Mouse (Mus musculus) bone marrow, adult 2 months (tissue): ENCODE data around the gene Gpr179.

Experiments
- CTCF ChIP-seq: fragments of 200-500 bp; IDR thresholded peaks from 2 replicates; pipeline ENCODE4 v1.5.1; 2011; ENCODE audit warnings: low read length, control low read depth; ENCODE audit not compliant: control insufficient read depth, insufficient read depth
- POLR2A ChIP-seq: fragments of 200-500 bp; IDR thresholded peaks from 2 replicates; pipeline ENCODE4 v1.6.1; 2011; ENCODE audit warnings: low read depth, mild to moderate bottlenecking, control low read depth, low read length, borderline replicate concordance; ENCODE audit not compliant: control insufficient read depth

GRCm38 (mm10) chr11:97355247-97355646 is 3.4 kb upstream of the Gpr179 start:
- TF ChIP-seq POLR2A (no peak), CTCF (no peak)
